Mouse (Mus musculus) urinary bladder, postnatal 10 days (tissue): ENCODE measurements at regions not wholly inside any gene's neighbourhood (a gene's known extent, or its start where the extent isn't known, plus 50 kb on each side); places are given as distances from the start of the nearest gene placed in this dataset.
"Not testable (repeated sequence)": the region's sequence is repeated elsewhere in the genome, so short reads cannot be mapped to it uniquely, and the experiment has no call there.

Experiments
- DNase-seq: peaks from one replicate; pipeline ENCODE4 v3.0.0; 2022; ENCODE audit warnings: low spot score

DNA sequence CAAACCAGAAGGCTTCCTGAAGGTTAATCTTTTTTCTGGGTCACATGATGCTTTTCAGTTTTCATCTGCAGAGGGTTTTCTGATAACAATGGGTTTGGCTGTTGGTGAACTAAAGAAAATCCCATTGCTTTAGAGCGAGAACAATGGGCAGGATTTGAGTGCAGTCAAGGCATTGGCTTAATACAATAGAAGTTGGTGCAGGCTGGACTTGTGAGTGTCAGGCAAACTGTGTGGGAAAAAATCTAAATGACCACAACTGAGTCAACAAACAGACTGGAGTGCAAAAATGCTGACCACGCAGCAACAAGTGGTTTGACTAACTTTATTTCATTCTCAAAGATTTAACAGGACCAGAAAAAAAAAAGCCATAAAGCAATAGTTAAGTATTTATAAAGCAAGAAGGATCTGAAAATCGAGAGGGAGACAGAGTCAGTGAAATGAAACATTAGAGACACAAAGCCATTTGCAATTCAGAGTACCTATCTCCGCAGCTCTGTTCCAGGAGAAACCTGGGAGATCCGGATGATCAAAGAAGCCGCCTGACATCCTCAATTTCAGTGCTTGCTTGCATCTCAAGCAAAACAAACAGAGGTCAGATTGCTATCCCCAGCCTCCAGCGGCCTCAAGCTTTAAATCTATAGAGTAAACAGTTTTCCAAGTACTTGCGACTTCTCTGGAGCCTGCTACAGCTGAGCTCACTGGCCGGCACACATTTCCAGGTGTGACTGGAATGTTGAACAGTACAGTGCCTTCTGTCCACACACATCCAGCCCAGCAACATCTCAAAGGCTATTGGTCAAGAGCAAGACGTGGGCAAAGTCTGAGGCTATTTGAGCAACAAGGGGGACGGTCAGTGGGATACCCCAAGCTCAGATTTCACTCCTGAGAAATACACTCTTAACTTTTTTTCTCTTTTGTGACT, 229.5 kb upstream of the Arglu1 start:
- DNase-seq, result no peak

GRCm38 (mm10) chr8:8919040-8919439, 228.7 kb upstream of the Arglu1 start:
- DNase-seq, result no peak

DNA sequence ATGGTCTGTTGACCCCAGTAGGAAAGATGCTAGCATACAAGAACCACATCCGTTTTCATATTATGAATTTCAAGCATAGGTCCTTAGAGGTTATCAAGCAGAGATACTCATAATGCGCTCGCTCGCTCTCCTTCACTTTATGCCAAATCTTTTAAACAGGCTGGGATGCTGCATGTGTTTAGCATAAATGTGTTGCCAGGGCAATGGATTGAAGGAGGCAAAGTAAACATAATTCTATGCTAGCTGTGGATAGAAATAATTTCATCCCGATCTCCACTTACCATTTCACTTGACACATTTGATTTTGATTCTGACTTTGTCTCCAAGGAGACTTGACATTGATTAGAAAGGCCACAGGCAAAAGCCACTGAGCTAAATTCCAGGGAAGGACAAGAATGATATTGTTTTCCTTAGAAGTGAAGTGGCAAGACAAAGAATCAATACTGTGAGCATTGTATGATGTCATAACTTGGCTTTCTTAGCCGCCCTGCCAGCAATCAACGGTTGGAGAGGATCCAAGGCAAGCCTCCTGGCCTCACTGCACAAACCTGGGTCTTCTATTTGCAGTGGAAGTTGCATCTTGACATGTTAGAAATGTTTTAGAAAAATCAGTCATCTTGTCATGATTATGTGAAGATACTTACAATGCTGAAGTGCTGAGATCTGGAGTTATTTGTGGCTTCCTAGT, 217.3 kb upstream of the Arglu1 start:
- DNase-seq, result no peak

GRCm38 (mm10) chr8:8892996-8893395, 202.7 kb upstream of the Arglu1 start:
- no peak for DNase-seq

DNA sequence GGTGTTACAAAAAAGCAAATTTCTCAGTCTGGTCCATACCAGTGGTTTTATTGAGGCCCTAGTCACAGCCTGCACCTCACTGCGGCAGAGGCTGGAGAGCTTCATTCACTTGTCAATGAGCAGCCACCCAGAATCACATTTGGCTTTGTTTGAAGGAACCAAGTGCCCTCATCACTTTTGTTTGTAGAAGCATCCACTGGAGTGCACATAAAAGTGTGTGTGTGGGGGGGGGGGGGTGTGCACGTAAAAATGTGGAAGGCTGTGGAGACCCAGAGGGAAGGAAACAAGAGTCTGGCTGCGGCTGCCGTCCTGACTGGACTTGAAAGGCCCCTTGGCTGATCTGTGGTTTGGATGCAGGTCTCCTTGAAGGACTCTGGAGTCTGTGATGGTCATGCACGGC, 187.0 kb upstream of the Arglu1 start:
- DNase-seq, result no peak

GRCm38 (mm10) chr8:8876879-8877278, 186.6 kb upstream of the Arglu1 start:
- no peak for DNase-seq

- DNase-seq, result no peak
These were observed 186.1 kb upstream of the Arglu1 start for GRCm38 (mm10) chr8:8876469-8876868.

- DNase-seq, result no peak
These were observed 181.6 kb upstream of the Arglu1 start for GRCm38 (mm10) chr8:8871938-8872337.

DNA sequence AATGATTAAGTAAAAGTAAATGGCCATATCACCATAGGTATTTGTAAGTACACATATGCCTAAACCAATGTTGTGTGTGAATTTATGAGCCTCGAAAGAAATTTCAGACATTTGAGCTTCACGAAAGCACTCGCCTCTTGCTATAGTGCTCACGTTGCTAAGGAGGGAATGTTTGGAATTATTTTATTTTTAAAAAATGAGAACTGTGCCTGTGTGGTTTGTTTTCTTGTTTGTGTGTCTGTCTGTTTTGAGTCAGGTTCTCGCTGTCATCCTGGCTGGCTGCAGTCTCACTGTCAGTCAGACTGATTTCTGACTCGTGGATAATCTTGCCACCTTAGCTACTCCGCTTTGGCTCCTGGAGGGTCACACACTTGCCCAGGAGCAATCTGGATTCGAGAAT, 180.7 kb upstream of the Arglu1 start:
- DNase-seq, result no peak

GRCm38 (mm10) chr8:8870487-8870886, 180.2 kb upstream of the Arglu1 start:
- DNase-seq, result no peak

- DNase-seq, result no peak
These were observed 179.0 kb upstream of the Arglu1 start for GRCm38 (mm10) chr8:8869338-8869737.

DNA sequence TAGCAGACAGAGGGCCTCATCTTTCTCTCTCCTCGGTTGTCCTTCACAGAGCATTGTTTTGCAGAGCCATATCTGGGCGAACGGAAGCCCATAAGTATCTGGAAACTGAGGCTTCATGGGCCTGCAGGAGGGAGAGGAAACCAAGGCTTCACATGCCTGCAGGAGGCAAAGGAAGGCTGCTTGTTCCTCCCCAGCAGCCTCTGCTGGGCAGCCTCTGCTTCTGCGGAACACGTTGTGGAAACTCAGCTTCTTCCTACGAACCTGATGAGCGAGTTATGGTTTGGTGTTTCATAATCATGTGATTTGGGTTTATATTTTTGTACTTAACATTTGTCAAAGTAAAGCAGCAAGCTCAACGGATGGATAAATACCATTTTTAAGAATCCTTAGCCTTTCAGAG, 177.6 kb upstream of the Arglu1 start:
- no peak for DNase-seq

GRCm38 (mm10) chr8:8867126-8867777, 176.9 kb upstream of the Arglu1 start:
- no peak for DNase-seq

DNA sequence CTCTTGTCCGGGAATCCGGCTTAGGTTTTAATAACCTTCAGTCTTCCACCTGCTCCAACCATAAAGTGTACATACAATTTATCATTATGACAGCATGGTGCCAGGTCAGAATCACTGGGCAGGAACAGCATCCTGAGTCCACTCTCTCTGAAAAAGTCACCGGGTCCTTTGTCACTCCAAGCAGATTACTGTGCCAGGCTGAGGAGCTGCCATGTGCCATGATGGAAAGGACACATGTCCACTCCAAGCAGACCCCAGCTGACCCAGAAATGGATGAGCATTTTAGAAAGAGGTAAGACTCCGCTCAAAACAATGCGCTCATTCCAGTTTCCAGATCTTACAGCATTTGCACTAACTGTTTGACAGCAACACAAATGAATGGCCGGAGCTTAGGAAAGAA, 172.4 kb upstream of the Arglu1 start:
- DNase-seq, result no peak

DNA sequence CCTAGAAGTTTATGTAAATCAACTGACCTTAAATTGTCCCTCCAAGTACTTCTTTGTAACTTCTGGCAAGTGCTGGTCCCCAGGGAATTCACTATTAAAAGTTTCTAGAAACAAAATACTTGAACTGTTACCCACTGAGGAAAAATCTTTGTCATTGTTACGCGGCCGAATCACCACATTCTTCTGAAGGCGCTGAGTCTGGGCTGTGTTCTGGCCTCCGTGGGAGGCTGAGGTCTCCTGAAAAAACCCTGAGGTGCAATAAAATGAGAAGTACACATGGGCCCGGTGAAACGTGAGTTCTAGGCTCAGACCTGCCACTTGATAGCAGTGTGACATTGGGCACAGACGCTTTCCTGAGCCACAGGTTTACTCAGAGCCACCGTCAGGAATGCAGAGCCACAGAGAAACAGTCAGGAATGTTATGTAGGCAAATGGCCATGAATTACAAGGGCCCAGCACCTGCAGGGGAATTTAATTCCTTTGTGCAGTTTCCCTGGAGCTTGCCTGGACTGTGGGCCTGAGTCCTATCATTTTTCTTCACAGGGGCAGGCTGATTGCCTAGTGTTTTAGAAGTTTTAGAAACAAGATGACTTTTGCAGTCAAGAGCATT, 171.1 kb upstream of the Arglu1 start:
- no peak for DNase-seq

DNA sequence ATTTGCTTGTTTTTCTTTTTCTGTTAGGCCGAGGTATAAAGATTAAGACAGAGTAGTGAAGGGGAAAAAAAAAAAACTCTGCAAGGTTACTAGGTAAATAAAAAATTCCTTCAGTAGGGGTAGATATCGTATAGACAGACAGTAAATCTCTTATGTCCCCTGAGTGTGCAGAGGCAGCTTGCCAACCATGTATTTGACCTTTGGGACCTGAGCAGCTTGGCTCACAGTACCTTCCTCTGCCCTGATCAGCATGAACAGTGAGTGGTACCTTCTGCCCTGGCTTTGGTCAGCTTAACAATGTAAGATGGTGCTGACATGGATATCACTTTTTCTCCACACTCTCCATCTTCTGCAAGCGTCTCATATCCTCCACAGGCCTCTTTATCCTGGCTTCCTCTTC, 168.3 kb upstream of the Arglu1 start:
- DNase-seq, result no peak

DNA sequence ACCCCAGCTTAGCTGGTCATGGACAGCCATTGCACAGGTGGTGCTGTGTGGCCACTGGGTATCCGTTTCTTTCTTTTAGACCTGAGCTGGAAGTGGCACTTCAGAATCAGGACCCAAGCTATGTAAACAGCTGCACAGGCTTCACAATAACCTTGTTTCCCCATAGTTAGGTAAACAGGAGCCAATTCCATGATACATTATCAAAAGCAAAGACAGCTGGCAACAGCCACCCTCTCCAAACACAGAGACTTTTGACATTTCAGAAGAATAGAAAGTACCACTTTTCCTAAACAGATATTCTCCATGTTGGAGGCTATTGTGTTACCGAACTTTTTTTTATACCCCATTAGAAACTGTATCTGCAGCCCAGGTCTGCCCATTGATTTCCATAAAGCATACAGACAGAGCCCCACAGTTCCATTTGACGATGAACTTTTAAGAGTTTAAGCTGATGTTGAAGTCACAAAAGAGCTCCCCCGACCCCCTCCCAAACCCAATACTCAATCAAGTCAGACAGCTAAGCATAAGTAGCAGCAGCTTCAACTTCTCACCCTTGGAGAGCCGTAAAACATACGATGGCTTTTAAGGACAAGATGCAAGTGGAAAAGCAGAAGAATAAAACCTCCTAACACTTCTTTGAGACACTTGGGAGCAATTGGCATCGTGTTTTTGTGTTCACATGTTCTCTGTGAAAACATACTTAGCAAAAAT, 162.5 kb upstream of the Arglu1 start:
- DNase-seq, result no peak

DNA sequence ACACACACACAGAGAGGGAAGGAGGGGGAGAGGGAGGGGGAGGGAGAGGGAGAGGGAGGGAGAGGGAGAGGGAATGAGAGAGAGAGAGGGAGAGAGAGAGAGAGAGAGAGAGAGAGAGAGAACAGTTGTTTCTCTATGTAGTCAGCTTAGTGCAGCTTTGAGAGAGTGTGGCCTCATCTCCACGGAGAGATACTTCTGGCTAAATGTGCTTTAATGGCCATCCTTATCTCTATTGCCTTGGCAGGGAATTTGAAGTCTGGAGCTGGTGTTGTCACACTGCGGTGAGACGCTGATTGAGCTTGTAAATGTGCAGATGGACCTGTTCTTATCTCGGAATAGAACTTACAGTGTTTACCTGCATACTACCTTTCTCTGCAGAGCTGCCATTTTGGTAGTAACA, 160.9 kb upstream of the Arglu1 start:
- no peak for DNase-seq

GRCm38 (mm10) chr8:8850766-8851165, 160.4 kb upstream of the Arglu1 start:
- no peak for DNase-seq

DNA sequence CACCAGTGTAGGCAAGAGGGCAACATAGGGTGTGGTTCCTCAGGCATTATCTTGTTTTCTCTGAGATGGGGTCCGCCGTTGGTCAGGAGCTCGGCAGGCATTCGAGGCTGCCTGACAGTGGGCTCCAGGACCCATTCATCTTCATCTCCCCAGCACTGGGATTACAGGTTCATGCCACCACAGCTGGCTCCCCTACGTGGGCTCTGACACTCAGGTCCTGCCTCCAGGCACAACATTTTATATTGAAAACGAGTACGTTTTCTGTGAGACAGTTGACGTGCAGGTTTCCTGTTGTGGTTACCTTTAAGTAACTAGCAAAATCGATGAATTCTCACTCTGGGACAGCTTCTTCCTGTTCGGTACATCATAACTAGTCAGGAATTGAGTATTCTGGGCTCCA, 157.3 kb upstream of the Arglu1 start:
- no peak for DNase-seq

GRCm38 (mm10) chr8:8842326-8842725, 152.0 kb upstream of the Arglu1 start:
- no peak for DNase-seq

GRCm38 (mm10) chr8:8836166-8836565, 145.8 kb upstream of the Arglu1 start:
- DNase-seq, result not testable (repeated sequence)
